Mouse (Mus musculus) forebrain, embryonic 11.5 days (tissue): ENCODE data around the gene Dtnb. TPM values are rescaled to one million over a fixed set of nuclear protein-coding genes. Genes with fewer than 3 reads are reported as not detected.

Experiments
- ATAC-seq: fragments of 200-750 bp; cut with Nextera tagmentation; replicated peaks from 2 replicates; pipeline ENCODE4 v1.8.0; 2017; ENCODE audit warnings: moderate TSS enrichment; ENCODE audit not compliant: low FRiP score
- DNase-seq: peaks from one replicate; pipeline ENCODE4 v3.0.0-alpha.2; 2017; ENCODE audit warnings: low spot score
- H3K27ac ChIP-seq: fragments of 300-500 bp; sonication (generic); 2 replicates; pipeline ENCODE4 v1.5.1; 2014; ENCODE audit warnings: low read depth, low read length
- H3K27me3 ChIP-seq: fragments of 300-500 bp; sonication (generic); 2 replicates; pipeline ENCODE4 v1.6.1; 2014; ENCODE audit warnings: mild to moderate bottlenecking, low read length, mixed read lengths; ENCODE audit not compliant: control insufficient read depth, insufficient read depth
- H3K36me3 ChIP-seq: fragments of 300-500 bp; sonication (generic); 2 replicates; pipeline ENCODE4 v1.6.1; 2014; ENCODE audit warnings: mild to moderate bottlenecking, low read length, moderate library complexity, mixed read lengths; ENCODE audit not compliant: control insufficient read depth, insufficient read depth
- H3K4me1 ChIP-seq: fragments of 300-500 bp; sonication (generic); replicated peaks from 2 replicates; pipeline ENCODE4 v1.6.1; 2014; ENCODE audit warnings: low read length, mixed read lengths; ENCODE audit not compliant: control insufficient read depth, insufficient read depth
- H3K4me2 ChIP-seq: fragments of 300-500 bp; sonication (generic); 2 replicates; pipeline ENCODE4 v1.6.1; 2014; ENCODE audit warnings: low read depth, mild to moderate bottlenecking, low read length, moderate library complexity, mixed read lengths; ENCODE audit not compliant: severe bottlenecking
- H3K4me3 ChIP-seq: fragments of 300-500 bp; sonication (generic); 2 replicates; pipeline ENCODE4 v1.5.1; 2014; ENCODE audit warnings: low read depth, low read length
- H3K9ac ChIP-seq: fragments of 300-500 bp; sonication (generic); 2 replicates; pipeline ENCODE4 v1.6.1; 2014; ENCODE audit warnings: low read length
- H3K9me3 ChIP-seq: fragments of 300-500 bp; sonication (generic); 2 replicates; pipeline ENCODE4 v1.6.1; 2016; ENCODE audit warnings: low read length, mixed read lengths; ENCODE audit not compliant: control insufficient read depth
- WGBS: fragments of 180-500 bp; shearing (Covaris S2); extraction: QIAGEN DNeasy Blood & Tissue Kit; methylation state at CpG from one replicate; pipeline ENCODE4 v1.1.7; 2014; 5-methylcytosine and 5-hydroxymethylcytosine counted together
- microRNA-seq: library from miRNA; unstranded; fragments of <30 nt; microRNA quantifications from one replicate; pipeline ENCODE4, GENCODE M21; 2016; ENCODE audit not compliant: insufficient number of aligned reads
- polyA plus RNA-seq: library from polyadenylated mRNA; unstranded; fragments of >200 nt; fragmentation: Nextera tagmentation; extraction: Ambion mirVana; gene quantifications from 2 replicates; pipeline ENCODE4 v1.2.1, GENCODE M21; 2014

Dtnb gene
- polyA plus RNA-seq, 1 experiment from 2014 or later, result 37.8 TPM

DNA sequence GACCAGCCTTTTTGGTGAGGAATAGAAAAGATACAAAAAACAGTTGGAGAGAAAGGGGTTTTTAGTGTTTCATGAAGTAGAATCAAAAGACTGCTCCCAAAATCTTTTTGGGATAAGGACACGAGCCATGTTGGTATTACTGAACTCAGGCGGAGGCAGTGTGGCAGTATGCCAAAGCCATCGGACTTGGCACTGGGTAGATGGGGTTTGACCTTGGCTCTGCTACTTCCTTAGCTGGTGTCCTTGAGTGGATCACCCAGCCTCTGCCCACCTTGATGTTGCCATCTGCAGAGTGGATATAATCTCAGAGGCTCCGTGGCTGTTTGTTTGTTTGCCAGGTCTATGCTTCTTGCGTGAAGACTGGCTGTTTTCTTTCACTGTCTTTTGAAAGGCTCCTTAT is 245.4 kb downstream of the Dtnb start:
- no peak overlapping the region for H3K4me3 ChIP-seq
- no peak overlapping the region for H3K4me2 ChIP-seq
- H3K4me1 ChIP-seq, result peaks cover 3% of the 10 kb centered on the region; the same call in 1 of the 2 replicates
- ATAC-seq (no peak), DNase-seq (no peak)
- WGBS, result 97% methylated on average over 5 of the region's 5 CpGs
- no peak overlapping the region for H3K9ac ChIP-seq
- no peaks in the 10 kb centered on the region for H3K9me3 ChIP-seq
- no peaks in the 10 kb centered on the region for H3K36me3 ChIP-seq
- H3K27ac ChIP-seq, result no peak overlapping the region
- H3K27me3 ChIP-seq, result no peaks in the 10 kb centered on the region

DNA sequence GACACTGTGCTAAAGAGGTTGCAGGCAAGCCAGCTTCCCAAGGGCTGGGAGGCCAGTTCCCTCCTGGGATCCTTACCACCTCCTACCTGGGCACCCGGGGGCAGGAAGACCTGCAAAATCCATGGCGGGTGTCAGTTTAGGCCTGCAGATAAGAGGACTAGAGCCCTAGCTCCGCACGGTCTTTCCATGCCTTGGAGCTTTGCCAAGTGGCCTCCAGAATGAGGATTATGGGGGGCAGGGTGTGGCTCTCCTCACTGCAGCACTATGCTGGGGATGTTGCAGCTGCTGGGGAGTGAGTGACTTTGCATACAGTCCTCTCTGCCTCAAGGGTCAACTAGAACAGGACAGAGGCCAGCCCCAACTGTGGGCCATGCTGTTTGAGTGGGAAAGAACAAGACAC is 247.7 kb downstream of the Dtnb start:
- Histone ChIP-seq H3K27ac (no peak overlapping the region), H3K9me3 (no peaks in the 10 kb centered on the region), H3K4me2 (no peak overlapping the region), H3K27me3 (no peaks in the 10 kb centered on the region), H3K4me3 (no peak overlapping the region), H3K36me3 (no peaks in the 10 kb centered on the region), H3K4me1 (peaks cover 3% of the 10 kb centered on the region; the same call in 1 of the 2 replicates), H3K9ac (no peak overlapping the region)
- WGBS, result 84% methylated on average over 4 of the region's 4 CpGs
- no peak for ATAC-seq
- DNase-seq, result no peak

- ATAC-seq, result no peak
- H3K36me3 ChIP-seq, result no peaks in the 10 kb centered on the region
- no peak overlapping the region for H3K9ac ChIP-seq
- H3K27me3 ChIP-seq, result no peaks in the 10 kb centered on the region
- peaks cover 3% of the 10 kb centered on the region; the same call in 1 of the 2 replicates for H3K4me1 ChIP-seq
- no peak overlapping the region for H3K4me3 ChIP-seq
- H3K27ac ChIP-seq, result no peak overlapping the region
- H3K9me3 ChIP-seq, result no peaks in the 10 kb centered on the region
- no peak for DNase-seq
- WGBS, result 82% methylated on average over 5 of the region's 5 CpGs
- H3K4me2 ChIP-seq, result no peak overlapping the region
Measured at GRCm38 (mm10) chr12:3823408-3823807, 251.2 kb downstream of the Dtnb start.

DNA sequence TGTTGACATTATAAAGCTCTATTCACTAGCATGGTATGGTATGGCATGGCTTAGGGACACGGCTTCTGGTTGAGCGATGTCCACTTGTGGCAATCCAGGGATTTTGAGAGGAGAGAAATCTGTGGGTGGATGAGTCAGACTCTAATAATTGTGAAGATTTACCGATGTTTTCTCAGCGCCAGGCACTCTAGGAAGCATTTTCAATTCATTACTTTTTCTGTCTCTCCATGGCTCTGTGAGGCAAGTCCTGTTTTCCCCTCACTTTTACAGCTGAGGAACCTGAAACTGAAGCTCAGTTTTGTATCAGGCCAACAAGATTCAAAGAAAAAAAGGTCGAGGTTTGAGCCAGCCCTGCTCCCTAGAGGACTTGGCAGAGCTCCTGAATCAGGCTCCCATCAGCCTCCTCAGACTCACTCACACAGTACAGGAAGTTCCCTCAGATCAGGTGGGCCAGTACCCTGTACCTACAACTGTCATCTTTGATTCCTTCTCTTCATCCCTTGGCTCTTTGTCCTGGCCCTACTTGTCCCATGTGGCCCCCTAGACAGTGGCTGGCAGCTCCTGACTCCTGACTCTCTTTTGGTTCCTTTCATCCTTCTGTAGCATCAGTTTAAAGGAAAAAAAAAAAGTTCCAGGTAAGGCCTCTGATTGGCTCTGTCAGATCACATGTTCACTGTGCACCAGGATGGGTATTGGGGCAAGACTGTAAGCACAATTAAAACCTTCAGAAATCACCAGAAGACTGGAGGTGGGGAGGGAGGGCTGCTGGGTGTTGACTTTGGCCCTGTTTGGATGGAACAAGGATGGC is 252.9 kb downstream of the Dtnb start:
- no peaks in the 10 kb centered on the region for H3K36me3 ChIP-seq
- WGBS, result 83% methylated on average over 5 of the region's 5 CpGs
- no peak overlapping the region for H3K9ac ChIP-seq
- H3K27me3 ChIP-seq, result no peaks in the 10 kb centered on the region
- ATAC-seq, result no peak
- no peaks in the 10 kb centered on the region; the same call in 1 of the 2 replicates for H3K4me1 ChIP-seq
- no peaks in the 10 kb centered on the region for H3K9me3 ChIP-seq
- no peak overlapping the region for H3K4me3 ChIP-seq
- no peak overlapping the region for H3K27ac ChIP-seq
- DNase-seq, result no peak
- H3K4me2 ChIP-seq, result no peak overlapping the region

- DNase-seq, result no peak
Measured at GRCm38 (mm10) chr12:3825714-3826080, 253.5 kb downstream of the Dtnb start.

GRCm38 (mm10) chr12:3827771-3828170 is 255.6 kb downstream of the Dtnb start:
- Histone ChIP-seq H3K9ac (no peak overlapping the region), H3K27me3 (no peaks in the 10 kb centered on the region), H3K4me3 (no peak overlapping the region), H3K27ac (no peak overlapping the region), H3K4me1 (peaks cover 2% of the 10 kb centered on the region; the same call in 1 of the 2 replicates), H3K9me3 (no peaks in the 10 kb centered on the region), H3K4me2 (no peak overlapping the region), H3K36me3 (no peaks in the 10 kb centered on the region)
- DNase-seq (no peak), ATAC-seq (no peak)
- WGBS, result 87% methylated on average over 5 of the region's 5 CpGs

More at GRCm38 (mm10) chr12:3825714-3826080, 253.5 kb downstream of the Dtnb start:
- H3K27me3 ChIP-seq, result no peaks in the 10 kb centered on the region
- no peak overlapping the region for H3K27ac ChIP-seq
- H3K36me3 ChIP-seq, result no peaks in the 10 kb centered on the region
- no peak overlapping the region for H3K4me2 ChIP-seq
- H3K9ac ChIP-seq, result no peak overlapping the region
- 54% methylated on average over 12 of the region's 12 CpGs for WGBS
- H3K9me3 ChIP-seq, result no peaks in the 10 kb centered on the region
- no peaks in the 10 kb centered on the region; the same call in 1 of the 2 replicates for H3K4me1 ChIP-seq
- no peak for ATAC-seq
- H3K4me3 ChIP-seq, result no peak overlapping the region

Small RNAs within 50 kb of the gene (microRNA-seq; reads per million reads assigned to microRNA genes)
- gene Gm26050, result not detected

Other genes with a start within 250 kb of the Dtnb start
- gene Kif3c, start 207.2 kb upstream of the Dtnb start, polyA plus RNA-seq, result 31.2 and 32.3 TPM in 2 replicates
- gene Asxl2, start 145.5 kb upstream of the Dtnb start, polyA plus RNA-seq, result 19.7 and 22.0 TPM in 2 replicates
- gene Dnmt3a, start 233.6 kb downstream of the Dtnb start, polyA plus RNA-seq, result 102 and 104 TPM in 2 replicates